Mouse (Mus musculus): ENCODE data around the gene Aff4. TPM values are rescaled to one million over a fixed set of nuclear protein-coding genes. Genes with fewer than 3 reads are reported as not detected.

Aff4 gene
- polyA plus RNA-seq, 1 experiment from 2014 or later, result 72.9 TPM

GRCm38 (mm10) chr11:53441921-53442320 is 91.3 kb downstream of the Aff4 start:
- peak overlapping the region; percentile 47 for H3K4me2 ChIP-seq (ENCODE audit: low read length)
- no peaks in the 10 kb centered on the region for H3K36me3 ChIP-seq (ENCODE audit: control insufficient read depth, insufficient read depth, low read length)
- peaks cover 4 to 12% of the 10 kb centered on the region in 2 experiments; a peak in 3 of 4 replicates for H3K4me1 ChIP-seq (ENCODE audit: control insufficient read depth in 2 of 2, insufficient read depth in 2 of 2, low read length in 2 of 2)
- 0 out of 2 replicates have a peak, but pooled peaks have one; percentile 37 for ATAC-seq (ENCODE audit: insufficient number of reproducible peaks, insufficient read depth, low FRiP score, low read depth)
- H3K27me3 ChIP-seq (ENCODE audit: control insufficient read depth, insufficient read depth, low read length), result no peaks in the 10 kb centered on the region
- 2% methylated on average over 12 of the region's 12 CpGs for WGBS
- H3K9me3 ChIP-seq (ENCODE audit: control insufficient read depth, low read length), result no peaks in the 10 kb centered on the region
- peak overlapping the region; percentile 59 for H3K9ac ChIP-seq (ENCODE audit: low read length)
- peak overlapping the region; percentile 87 to 88 for H3K27ac ChIP-seq (replicated peaks in 1 of 2; ENCODE audit: control insufficient read depth in 1 of 2, insufficient read depth in 1 of 2, low read depth in 2 of 2, low read length in 2 of 2)
- no peak overlapping the region for H3K4me3 ChIP-seq (ENCODE audit: control insufficient read depth in 1 of 2, insufficient read depth in 1 of 2, low read depth in 1 of 2, low read length in 2 of 2)

DNA sequence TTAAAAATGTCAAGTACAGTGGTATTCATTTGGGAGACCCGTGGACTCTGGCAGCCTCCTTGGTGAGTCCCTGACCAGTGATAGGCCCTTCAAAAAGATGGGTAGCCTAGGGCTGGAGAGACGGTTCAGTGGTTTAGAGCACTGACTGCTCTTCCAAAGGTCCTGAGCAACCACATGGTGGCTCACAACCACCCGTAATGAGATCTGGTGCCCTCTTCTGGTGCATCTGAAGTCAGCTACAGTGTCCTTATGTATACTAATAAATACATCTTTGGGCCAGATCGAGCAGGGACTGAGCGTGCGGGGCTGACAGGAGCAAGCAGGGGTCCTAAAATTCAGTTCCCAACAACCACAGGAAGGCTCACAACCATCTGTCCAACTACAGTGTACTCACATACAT is 93.2 kb downstream of the Aff4 start:
- Histone ChIP-seq H3K4me2 (ENCODE audit: low read length) (no peak overlapping the region), H3K4me3 (ENCODE audit: control insufficient read depth in 1 of 2, insufficient read depth in 1 of 2, low read depth in 1 of 2, low read length in 2 of 2) (no peak overlapping the region), H3K27ac (replicated peaks in 1 of 2; ENCODE audit: control insufficient read depth in 1 of 2, insufficient read depth in 1 of 2, low read depth in 2 of 2, low read length in 2 of 2) (no peak overlapping the region), H3K4me1 (ENCODE audit: control insufficient read depth in 2 of 2, insufficient read depth in 2 of 2, low read length in 2 of 2) (peaks cover 5 to 12% of the 10 kb centered on the region in 2 experiments; a peak in 3 of 4 replicates), H3K27me3 (ENCODE audit: control insufficient read depth, insufficient read depth, low read length) (no peaks in the 10 kb centered on the region), H3K36me3 (ENCODE audit: control insufficient read depth, insufficient read depth, low read length) (no peaks in the 10 kb centered on the region), H3K9ac (ENCODE audit: low read length) (no peak overlapping the region), H3K9me3 (ENCODE audit: control insufficient read depth, low read length) (no peaks in the 10 kb centered on the region)
- no peak for ATAC-seq (ENCODE audit: insufficient number of reproducible peaks, insufficient read depth, low FRiP score, low read depth)
- 36% methylated on average over 6 of the region's 6 CpGs for WGBS

GRCm38 (mm10) chr11:53445562-53445961 is 94.9 kb downstream of the Aff4 start:
- no peaks in the 10 kb centered on the region for H3K27me3 ChIP-seq (ENCODE audit: control insufficient read depth, insufficient read depth, low read length)
- no peak overlapping the region for H3K9ac ChIP-seq (ENCODE audit: low read length)
- no peaks in the 10 kb centered on the region for H3K9me3 ChIP-seq (ENCODE audit: control insufficient read depth, low read length)
- H3K36me3 ChIP-seq (ENCODE audit: control insufficient read depth, insufficient read depth, low read length), result no peaks in the 10 kb centered on the region
- WGBS, result 30% methylated on average over 13 of the region's 13 CpGs
- H3K4me2 ChIP-seq (ENCODE audit: low read length), result no peak overlapping the region
- H3K4me3 ChIP-seq (ENCODE audit: control insufficient read depth in 1 of 2, insufficient read depth in 1 of 2, low read depth in 1 of 2, low read length in 2 of 2), result no peak overlapping the region
- H3K27ac ChIP-seq (replicated peaks in 1 of 2; ENCODE audit: control insufficient read depth in 1 of 2, insufficient read depth in 1 of 2, low read depth in 2 of 2, low read length in 2 of 2), result no peak overlapping the region
- ATAC-seq (ENCODE audit: insufficient number of reproducible peaks, insufficient read depth, low FRiP score, low read depth), result no peak
- peaks cover 7 to 12% of the 10 kb centered on the region in 2 experiments; a peak in 3 of 4 replicates for H3K4me1 ChIP-seq (ENCODE audit: control insufficient read depth in 2 of 2, insufficient read depth in 2 of 2, low read length in 2 of 2)

DNA sequence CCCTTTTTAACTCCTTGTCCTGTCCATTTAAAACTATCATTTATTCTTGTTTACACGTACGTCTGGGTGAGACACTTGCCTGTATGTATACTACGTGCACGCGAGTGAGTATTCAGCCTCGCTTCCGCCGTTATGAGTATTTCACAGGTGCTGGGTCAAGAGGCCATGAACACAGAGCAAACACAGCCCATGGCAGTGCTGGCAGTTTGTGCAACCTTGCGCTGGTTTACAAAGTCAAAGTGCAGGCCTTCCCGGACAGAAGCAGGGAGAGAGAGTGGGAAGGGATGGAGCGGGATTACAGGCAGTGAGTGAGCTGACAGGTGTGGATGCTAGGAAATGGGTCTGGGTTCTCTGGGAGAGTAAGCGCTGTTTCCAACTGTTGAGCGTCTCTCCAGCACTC is 95.5 kb downstream of the Aff4 start:
- 90% methylated on average over 13 of the region's 13 CpGs for WGBS
- no peak overlapping the region for H3K27ac ChIP-seq (replicated peaks in 1 of 2; ENCODE audit: control insufficient read depth in 1 of 2, insufficient read depth in 1 of 2, low read depth in 2 of 2, low read length in 2 of 2)
- no peak overlapping the region for H3K4me2 ChIP-seq (ENCODE audit: low read length)
- H3K4me3 ChIP-seq (ENCODE audit: control insufficient read depth in 1 of 2, insufficient read depth in 1 of 2, low read depth in 1 of 2, low read length in 2 of 2), result no peak overlapping the region
- H3K36me3 ChIP-seq (ENCODE audit: control insufficient read depth, insufficient read depth, low read length), result no peaks in the 10 kb centered on the region
- no peaks in the 10 kb centered on the region for H3K9me3 ChIP-seq (ENCODE audit: control insufficient read depth, low read length)
- H3K9ac ChIP-seq (ENCODE audit: low read length), result no peak overlapping the region
- H3K27me3 ChIP-seq (ENCODE audit: control insufficient read depth, insufficient read depth, low read length), result no peaks in the 10 kb centered on the region
- peaks cover 8 to 12% of the 10 kb centered on the region in 2 experiments; a peak in 3 of 4 replicates for H3K4me1 ChIP-seq (ENCODE audit: control insufficient read depth in 2 of 2, insufficient read depth in 2 of 2, low read length in 2 of 2)
- no peak for ATAC-seq (ENCODE audit: insufficient number of reproducible peaks, insufficient read depth, low FRiP score, low read depth)

DNA sequence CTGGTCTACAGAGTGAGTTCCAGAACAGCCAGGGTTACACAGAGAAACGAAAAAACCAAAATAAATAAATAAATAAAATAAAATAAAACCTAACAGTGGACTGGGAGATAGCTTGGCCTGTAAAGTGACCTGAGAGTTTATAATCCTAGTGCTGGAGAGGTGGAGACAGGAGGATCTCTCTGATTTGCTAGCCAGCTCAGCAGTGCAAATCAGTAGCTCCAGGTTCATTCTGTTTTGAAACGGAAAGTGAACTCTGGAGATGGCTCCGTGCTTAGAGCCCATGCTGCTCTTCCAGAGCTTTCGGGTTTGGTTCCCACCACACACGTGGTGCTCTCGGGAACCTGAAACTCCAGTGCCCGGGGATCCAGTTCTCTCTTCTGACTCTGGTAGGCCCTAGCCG is 97.4 kb downstream of the Aff4 start:
- no peak for ATAC-seq (ENCODE audit: insufficient number of reproducible peaks, insufficient read depth, low FRiP score, low read depth)
- WGBS, result 83% methylated on average over 8 of the region's 8 CpGs
- Histone ChIP-seq H3K4me2 (ENCODE audit: low read length) (no peak overlapping the region), H3K4me3 (ENCODE audit: control insufficient read depth in 1 of 2, insufficient read depth in 1 of 2, low read depth in 1 of 2, low read length in 2 of 2) (no peak overlapping the region), H3K4me1 (ENCODE audit: control insufficient read depth in 2 of 2, insufficient read depth in 2 of 2, low read length in 2 of 2) (peaks cover 3 to 4% of the 10 kb centered on the region in 2 experiments; a peak in 2 of 4 replicates), H3K9ac (ENCODE audit: low read length) (no peak overlapping the region), H3K27ac (replicated peaks in 1 of 2; ENCODE audit: control insufficient read depth in 1 of 2, insufficient read depth in 1 of 2, low read depth in 2 of 2, low read length in 2 of 2) (no peak overlapping the region), H3K27me3 (ENCODE audit: control insufficient read depth, insufficient read depth, low read length) (no peaks in the 10 kb centered on the region), H3K9me3 (ENCODE audit: control insufficient read depth, low read length) (no peaks in the 10 kb centered on the region), H3K36me3 (ENCODE audit: control insufficient read depth, insufficient read depth, low read length) (no peaks in the 10 kb centered on the region)

DNA sequence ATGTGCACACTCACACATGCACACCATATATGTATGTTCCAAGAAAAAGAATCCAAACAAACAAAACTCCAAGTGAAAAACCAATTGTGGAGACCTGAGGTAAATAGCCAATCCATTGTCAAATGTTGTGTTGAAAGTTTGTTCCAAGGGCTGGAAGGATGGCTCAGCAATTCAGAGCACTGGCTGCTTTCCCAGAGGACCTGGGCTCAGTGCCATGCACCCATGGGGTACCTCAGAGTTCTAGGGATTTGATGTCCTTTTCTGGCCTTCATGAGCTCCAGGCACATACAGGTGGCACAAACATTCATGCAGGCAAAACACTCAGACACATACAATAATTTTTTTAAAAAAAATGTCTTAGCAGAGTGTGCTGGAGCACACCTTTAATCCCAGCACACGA is 97.9 kb downstream of the Aff4 start:
- no peak overlapping the region for H3K9ac ChIP-seq (ENCODE audit: low read length)
- H3K4me2 ChIP-seq (ENCODE audit: low read length), result no peak overlapping the region
- no peaks in the 10 kb centered on the region for H3K27me3 ChIP-seq (ENCODE audit: control insufficient read depth, insufficient read depth, low read length)
- H3K36me3 ChIP-seq (ENCODE audit: control insufficient read depth, insufficient read depth, low read length), result no peaks in the 10 kb centered on the region
- H3K27ac ChIP-seq (replicated peaks in 1 of 2; ENCODE audit: control insufficient read depth in 1 of 2, insufficient read depth in 1 of 2, low read depth in 2 of 2, low read length in 2 of 2), result no peak overlapping the region
- no peak for ATAC-seq (ENCODE audit: insufficient number of reproducible peaks, insufficient read depth, low FRiP score, low read depth)
- H3K4me3 ChIP-seq (ENCODE audit: control insufficient read depth in 1 of 2, insufficient read depth in 1 of 2, low read depth in 1 of 2, low read length in 2 of 2), result no peak overlapping the region
- H3K9me3 ChIP-seq (ENCODE audit: control insufficient read depth, low read length), result no peaks in the 10 kb centered on the region
- WGBS, result 72% methylated on average over 1 of the region's 1 CpGs
- H3K4me1 ChIP-seq (ENCODE audit: control insufficient read depth in 2 of 2, insufficient read depth in 2 of 2, low read length in 2 of 2), result peaks cover 3 to 4% of the 10 kb centered on the region in 2 experiments; a peak in 2 of 4 replicates

DNA sequence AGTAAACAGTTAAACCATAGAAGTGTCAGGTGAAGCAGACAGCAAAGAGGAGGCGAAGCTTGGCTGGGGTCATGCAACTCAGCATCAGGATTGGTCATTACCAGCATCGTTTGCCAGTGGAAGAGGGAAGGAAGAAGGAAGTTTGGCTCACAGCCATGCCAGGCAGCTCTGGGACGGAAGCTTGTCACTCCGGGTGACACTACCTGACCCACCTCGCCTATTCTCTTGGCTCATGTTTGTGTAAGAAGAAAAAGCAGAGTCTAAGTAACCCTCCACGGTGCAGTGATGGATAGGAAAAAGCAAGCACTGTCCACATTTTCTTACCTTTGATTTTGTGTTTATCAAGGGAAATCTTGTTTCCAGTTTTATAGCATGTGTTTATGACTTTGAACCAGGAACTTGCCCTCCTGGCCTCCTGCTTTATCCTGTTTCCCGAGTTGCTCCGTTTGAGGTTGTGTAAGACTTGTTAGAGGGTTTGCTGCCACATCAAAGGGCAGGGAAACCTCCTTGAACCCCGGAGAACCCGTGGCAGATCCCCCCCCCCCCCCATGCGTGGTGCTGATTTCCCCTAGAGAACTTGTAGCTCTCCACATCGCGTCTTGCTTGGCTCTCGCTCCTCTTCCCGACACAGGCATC is 99.6 kb downstream of the Aff4 start:
- WGBS, result 28% methylated on average over 15 of the region's 15 CpGs
- Histone ChIP-seq H3K9me3 (ENCODE audit: control insufficient read depth, low read length) (no peaks in the 10 kb centered on the region), H3K27ac (replicated peaks in 1 of 2; ENCODE audit: control insufficient read depth in 1 of 2, insufficient read depth in 1 of 2, low read depth in 2 of 2, low read length in 2 of 2) (no peak overlapping the region), H3K9ac (ENCODE audit: low read length) (no peak overlapping the region), H3K27me3 (ENCODE audit: control insufficient read depth, insufficient read depth, low read length) (no peaks in the 10 kb centered on the region), H3K4me1 (ENCODE audit: control insufficient read depth in 2 of 2, insufficient read depth in 2 of 2, low read length in 2 of 2) (peaks cover 3 to 4% of the 10 kb centered on the region in 2 experiments; a peak in 2 of 4 replicates), H3K4me2 (ENCODE audit: low read length) (no peak overlapping the region), H3K36me3 (ENCODE audit: control insufficient read depth, insufficient read depth, low read length) (no peaks in the 10 kb centered on the region), H3K4me3 (ENCODE audit: control insufficient read depth in 1 of 2, insufficient read depth in 1 of 2, low read depth in 1 of 2, low read length in 2 of 2) (no peak overlapping the region)
- no peak for ATAC-seq (ENCODE audit: insufficient number of reproducible peaks, insufficient read depth, low FRiP score, low read depth)

- WGBS, result 55% methylated on average over 2 of the region's 2 CpGs
- no peaks in the 10 kb centered on the region for H3K36me3 ChIP-seq (ENCODE audit: control insufficient read depth, insufficient read depth, low read length)
- no peaks in the 10 kb centered on the region for H3K9me3 ChIP-seq (ENCODE audit: control insufficient read depth, low read length)
- H3K4me3 ChIP-seq (ENCODE audit: control insufficient read depth in 1 of 2, insufficient read depth in 1 of 2, low read depth in 1 of 2, low read length in 2 of 2), result no peak overlapping the region
- ATAC-seq (ENCODE audit: insufficient number of reproducible peaks, insufficient read depth, low FRiP score, low read depth), result no peak
- H3K4me1 ChIP-seq (ENCODE audit: control insufficient read depth in 2 of 2, insufficient read depth in 2 of 2, low read length in 2 of 2), result peaks cover 0 to 4% of the 10 kb centered on the region in 2 experiments; a peak in 2 of 4 replicates
- H3K9ac ChIP-seq (ENCODE audit: low read length), result no peak overlapping the region
- no peaks in the 10 kb centered on the region for H3K27me3 ChIP-seq (ENCODE audit: control insufficient read depth, insufficient read depth, low read length)
- H3K27ac ChIP-seq (replicated peaks in 1 of 2; ENCODE audit: control insufficient read depth in 1 of 2, insufficient read depth in 1 of 2, low read depth in 2 of 2, low read length in 2 of 2), result no peak overlapping the region
- H3K4me2 ChIP-seq (ENCODE audit: low read length), result no peak overlapping the region
Observed at GRCm38 (mm10) chr11:53451361-53451760, 100.7 kb downstream of the Aff4 start.

All from heart, embryonic 14.5 days (tissue).